Mouse (Mus musculus): ENCODE results near the gene Tmem266.

Tmem266 gene

DNA sequence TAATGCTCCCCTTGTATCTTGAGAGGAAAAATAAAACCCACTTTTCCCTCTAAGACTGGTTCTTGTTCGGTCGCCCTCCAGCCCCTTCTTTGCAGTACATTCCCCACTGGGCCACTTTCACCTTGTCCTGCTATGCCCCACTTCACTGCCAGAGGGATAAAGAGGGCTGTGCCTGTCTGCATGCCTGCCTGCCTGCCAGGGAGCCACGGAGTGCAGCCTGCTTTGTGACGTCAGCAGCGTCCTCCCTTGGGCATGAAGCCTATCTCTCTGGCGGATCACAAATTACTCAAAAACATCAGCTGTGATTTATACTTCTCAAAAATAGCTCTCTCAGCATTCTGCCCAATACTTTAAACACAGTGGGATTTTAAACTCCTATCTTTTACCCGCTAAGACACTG, 6.2 kb downstream of the Tmem266 start:
- peak; percentile 35 for DNase-seq

DNA sequence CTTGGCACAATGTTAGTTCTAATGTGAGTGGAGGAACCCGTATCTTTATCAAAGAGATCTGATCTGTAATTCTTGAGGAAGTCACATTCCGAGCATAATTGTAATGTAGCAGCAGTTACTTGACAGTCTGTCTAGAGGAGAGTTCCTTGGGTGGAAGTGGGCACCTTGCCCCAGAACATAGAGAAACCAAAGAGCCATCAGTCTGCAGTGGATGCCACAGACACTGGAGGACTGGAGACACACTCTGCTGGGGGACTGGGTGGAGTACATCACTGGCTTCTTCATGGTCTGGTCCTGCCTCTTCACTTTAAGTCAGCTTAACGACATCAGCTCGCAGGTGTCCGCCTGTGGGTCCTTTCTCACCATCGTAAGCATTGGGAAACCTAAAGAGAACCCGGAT, 17.5 kb downstream of the Tmem266 start:
- DNase-seq: no peak

DNA sequence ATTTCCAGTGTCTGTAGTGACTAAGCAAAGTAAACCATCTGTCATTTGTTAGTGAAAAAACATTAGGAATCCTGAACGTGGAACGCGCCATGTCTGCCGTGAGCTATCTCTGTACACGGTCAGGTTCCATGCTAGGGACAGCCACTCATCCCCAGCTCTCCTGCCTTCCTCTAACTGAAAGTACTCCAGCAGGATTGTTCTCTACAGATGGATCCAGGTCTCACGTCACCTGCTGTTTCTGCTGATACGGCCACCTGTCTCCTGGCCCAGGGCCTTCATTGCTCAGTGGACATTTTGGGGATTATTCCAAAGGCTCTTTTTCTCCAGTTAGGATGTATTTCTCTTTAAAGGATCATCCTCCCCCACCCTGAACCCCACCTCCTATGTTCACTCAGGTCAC, 18.6 kb downstream of the Tmem266 start:
- no peak for DNase-seq

DNA sequence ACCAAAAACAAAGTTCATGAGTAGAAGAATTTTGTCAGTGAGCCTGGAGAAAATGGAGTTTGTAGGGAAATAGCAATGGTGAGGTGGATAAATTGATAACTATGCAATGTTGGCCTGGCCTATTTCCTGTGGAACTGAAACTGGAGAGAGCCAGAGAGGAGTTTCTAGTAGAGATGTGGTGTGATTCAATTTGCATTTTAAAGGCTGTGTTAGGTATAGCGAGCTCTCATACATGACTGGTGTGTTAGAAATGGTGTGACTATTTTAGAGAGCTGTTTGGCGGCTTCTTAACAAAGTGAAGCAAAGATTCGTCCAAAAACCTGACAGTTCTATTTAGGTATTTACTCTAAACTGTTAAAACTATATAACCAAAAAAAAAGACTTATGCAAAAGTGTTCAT, 22.0 kb downstream of the Tmem266 start:
- no peak for DNase-seq

DNA sequence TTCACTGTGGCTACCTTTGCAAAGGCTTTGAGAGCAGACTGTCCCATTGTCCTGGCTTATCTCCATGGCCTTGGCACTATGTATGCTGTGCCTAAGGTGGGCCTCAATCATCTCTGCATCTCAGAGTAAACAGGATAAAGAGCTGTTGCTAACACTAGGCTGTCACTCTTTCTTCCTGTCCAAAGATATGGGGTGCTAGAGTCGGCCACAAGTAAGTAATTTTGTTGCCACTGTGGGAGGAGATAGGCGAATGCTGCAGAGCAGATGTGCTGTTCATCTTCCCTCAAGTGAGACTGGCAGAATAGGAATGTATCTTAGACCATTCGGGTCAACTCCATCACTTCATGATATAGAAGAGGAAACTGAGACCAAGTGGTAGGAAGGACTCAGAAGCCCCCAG, 28.0 kb downstream of the Tmem266 start:
- no peak for DNase-seq

DNA sequence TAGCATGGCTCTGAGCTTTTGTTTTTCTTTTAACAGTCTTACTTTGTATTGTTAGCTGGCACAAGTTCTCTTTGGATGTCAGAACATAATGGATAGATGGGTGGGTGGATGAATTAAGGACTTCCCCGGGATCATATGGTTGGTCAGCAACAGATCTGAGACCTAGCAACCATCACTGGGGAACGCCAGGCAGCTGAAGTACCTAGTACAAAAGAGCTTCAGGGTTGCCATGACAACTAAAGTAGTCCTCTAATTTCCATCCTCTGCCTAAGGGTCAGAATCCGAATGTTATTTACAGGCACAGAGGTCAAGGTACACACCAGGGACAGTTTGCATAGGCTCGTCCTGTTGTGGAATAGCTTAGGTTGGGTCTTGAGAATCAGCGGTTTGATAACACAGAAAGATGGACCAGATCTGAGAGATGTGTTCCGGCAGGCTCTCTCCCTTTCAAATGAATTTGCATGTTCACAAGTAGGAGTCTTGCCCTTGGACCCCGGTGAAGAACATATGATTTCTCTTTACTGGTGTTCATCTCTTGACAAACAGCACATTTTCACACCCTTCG, 28.6 kb downstream of the Tmem266 start:
- no peak for DNase-seq

DNA sequence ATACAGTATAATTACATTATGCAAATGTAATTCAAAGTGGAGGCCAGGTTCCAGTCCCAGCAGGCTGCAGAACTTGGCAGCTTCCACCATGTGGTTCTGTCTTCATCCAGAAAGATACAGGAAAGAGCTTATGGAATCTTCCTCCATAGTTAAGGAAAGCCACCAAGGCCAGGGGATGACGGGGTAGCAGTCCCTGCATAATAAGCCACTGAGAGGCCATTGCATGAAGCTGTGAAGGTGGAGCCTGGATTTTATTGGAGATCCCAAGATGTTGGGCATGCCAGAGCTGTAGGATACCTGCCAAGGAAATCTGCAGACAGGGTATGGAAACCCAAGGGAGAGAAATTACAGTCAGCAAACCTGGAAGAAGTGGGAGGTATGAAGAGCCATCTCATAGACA, 30.5 kb downstream of the Tmem266 start:
- DNase-seq: no peak

DNA sequence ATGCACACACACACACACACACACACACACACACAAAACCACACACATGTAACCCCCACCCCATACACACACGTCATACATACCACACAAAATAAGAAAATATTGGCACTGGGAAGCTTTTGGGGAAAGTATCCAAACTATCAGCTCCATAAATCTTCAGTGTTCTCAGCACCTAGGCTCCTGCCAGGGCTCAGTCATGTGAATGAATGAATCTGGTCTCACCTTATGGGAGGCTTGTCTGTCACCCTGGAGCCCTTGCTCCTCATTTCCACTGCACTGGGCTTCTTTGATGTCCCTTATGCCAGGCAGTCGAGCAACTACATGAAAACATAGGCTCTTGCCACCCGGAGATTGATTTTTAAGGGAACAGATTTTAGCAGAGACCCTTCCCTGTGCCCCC, 33.7 kb downstream of the Tmem266 start:
- DNase-seq: no peak

DNA sequence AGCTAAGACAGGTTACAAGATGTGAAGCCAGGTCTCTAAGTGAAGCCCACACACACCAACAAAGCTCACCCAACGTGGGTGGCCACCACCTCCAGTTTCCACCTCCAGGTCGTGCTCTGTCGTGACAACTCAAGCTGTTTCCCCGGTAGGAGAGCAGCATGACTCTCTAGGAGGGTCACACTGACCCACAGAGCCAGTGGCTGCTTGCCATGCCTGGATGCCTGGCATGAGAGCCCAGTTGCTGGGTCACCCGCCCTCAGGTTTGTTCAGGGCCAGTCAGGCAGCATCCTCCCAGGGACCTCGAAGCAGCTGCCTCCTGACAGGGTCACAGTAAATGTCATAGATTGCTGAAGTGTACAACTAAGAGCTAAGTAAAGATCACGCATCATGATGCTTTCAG, 34.1 kb downstream of the Tmem266 start:
- no peak for DNase-seq

DNA sequence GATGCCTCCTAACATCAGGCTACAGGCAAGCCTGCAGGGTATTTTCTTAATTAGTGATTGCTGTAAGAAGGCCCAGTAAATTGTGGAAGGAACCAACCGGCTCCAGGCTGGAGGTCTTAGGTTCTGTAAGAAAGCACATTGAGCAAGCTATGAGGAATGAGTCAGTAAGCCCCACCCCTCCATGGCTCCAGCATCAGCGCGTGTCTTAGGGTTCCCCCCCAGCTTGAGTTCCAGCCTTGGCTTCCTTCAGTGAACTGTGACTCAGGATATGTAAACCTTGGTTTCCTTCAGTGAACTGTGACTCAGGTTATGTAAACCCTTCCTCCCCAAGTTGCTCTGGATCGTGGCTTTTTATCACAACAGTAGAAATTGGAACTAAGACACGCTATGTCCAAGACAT, 35.3 kb downstream of the Tmem266 start:
- DNase-seq: no peak

DNA sequence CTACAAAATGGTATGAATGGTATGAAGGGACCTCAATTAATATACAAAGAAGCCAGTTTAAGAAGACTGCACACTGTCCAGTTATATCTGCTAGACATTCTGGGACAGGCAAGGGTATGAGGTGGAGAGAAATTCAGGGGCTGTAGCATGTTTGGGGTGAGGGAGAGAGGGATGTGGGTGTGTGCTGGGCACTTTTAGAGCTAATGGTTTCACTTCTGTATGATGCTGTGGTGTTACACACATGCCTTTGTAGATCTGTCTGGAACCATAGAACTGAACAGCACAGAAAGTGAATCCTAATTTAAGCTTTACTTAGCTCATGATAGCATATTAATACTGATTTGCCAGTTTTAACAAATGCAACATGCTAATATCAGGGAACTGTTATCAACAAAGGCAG, 37.0 kb downstream of the Tmem266 start:
- no peak for DNase-seq

DNA sequence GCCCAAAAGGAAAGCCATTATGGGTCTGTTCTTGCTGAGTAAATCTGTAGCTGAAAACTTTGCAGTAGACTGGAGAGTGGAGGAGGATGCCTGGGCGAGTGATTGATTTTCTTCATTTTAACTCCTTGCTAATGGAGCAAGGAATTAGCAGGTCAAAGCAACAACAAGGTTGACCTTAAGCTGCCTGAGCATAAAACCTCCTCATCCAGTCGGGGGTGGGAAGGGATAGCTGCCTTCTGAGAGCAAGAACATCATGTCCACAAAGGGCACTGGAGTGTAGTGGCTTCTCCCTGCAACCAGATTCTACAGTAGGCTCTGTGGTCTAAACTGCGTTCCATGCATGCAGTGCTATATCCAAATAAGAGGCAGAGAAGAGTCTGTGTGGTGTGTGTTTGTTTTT, 41.3 kb downstream of the Tmem266 start:
- no peak for DNase-seq

DNA sequence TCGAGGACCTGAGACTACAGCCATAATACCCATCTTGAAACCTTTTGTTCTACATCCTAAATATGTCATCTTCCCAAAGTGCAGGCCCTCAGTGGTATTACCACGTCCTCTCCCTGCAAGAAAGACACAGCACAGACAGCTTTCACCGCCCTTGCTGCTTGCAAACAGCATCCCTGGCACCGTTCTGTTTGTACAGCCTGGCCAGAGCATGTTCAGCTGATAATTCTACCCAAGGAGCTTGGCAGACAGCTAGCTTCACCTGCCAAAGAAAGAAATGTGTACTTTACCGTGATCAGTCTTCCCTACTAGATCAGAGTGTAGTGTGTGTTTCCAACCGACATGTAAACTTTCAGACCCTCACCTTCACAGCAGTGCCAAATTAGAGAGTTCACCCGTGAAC, 45.2 kb downstream of the Tmem266 start:
- no peak for DNase-seq

DNA sequence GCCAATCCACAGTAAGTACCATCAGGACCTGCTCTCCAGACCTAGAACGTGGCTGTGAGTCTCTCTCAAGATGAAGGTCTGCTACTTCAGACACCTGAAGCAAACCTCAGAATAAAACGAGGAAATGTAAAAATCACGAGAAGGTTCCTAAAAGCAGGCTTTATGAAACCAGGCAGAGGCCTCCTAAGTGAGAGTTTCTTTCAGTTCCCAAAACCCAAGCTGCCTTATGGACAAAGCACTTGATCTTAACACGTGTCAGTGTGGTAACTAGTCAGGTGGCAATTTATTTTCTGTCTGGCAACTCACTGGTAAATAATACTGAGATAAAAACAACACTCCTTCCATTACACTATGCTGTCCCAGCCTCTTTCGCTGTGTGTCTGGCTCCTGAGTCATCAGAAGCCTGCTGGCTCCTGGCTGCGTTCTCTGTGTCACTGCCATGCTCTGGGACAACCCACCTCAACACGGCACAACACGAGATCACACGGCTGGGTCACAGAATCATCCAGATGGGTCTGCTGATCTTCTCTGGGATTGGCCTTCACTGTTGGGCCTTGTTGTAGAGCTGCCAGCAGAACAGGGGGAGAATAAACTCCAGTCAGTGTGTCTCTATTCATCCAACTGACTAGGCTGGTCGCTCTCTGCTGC, 51.0 kb downstream of the Tmem266 start:
- DNase-seq: no peak

DNA sequence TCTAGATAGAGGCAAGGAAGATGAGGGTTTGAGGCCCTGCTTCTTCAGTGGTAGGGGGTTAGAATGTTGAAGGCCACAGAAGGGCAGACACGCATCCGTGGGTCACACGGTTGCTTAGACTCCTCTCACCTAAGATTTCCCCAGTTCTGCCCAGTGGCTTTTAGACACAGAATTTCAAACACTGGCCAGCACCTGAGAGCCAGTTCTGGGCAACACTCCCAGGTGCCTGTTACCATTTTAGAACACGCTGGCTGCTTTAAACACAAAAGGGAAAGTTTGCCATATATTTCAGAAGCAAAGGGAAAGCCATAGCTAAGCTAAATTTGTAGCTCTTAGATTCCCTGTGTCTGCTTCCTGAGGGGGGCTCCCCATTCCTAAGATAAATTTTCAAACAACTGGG, 54.7 kb downstream of the Tmem266 start:
- DNase-seq: no peak

DNA sequence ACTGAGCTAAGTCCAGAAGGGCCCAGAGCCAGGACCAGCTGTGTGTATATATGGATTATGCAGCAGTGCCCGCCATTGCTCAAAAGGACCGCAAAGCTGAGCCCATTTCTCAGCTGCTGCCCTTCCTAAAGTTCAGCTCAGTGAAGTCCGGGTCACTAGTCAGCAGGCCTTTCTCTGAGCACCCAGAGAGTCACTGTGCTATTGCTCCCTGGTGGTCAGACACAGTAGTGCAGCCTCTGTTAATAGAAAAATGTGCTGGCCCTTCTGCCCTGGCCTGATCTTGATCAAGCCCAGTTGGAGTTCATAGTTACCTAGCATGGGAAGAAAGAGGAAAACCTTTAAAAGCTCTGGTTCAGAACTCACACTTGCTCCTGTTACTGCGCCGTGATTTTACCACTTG, 55.7 kb downstream of the Tmem266 start:
- peak; percentile 50 for DNase-seq

DNA sequence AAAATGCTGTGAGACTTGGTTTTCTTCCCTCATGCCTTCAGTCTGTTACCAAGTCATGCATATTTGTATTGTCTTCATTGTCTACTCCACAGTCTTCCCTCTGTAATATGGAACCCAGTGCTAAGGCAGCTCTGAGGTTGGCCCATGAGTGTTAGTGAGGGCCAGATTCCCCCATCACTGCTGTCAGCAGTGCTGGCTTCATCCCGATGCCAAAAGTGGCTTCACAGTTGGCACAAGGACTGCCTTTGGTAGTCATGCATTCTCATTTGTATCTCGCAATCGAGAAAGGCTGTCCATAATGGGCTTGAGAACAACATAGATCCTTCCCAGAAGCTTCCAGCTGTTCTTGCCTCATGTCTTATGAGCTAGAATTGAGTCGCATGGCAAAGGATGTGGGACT, 59.4 kb downstream of the Tmem266 start:
- DNase-seq: no peak

DNA sequence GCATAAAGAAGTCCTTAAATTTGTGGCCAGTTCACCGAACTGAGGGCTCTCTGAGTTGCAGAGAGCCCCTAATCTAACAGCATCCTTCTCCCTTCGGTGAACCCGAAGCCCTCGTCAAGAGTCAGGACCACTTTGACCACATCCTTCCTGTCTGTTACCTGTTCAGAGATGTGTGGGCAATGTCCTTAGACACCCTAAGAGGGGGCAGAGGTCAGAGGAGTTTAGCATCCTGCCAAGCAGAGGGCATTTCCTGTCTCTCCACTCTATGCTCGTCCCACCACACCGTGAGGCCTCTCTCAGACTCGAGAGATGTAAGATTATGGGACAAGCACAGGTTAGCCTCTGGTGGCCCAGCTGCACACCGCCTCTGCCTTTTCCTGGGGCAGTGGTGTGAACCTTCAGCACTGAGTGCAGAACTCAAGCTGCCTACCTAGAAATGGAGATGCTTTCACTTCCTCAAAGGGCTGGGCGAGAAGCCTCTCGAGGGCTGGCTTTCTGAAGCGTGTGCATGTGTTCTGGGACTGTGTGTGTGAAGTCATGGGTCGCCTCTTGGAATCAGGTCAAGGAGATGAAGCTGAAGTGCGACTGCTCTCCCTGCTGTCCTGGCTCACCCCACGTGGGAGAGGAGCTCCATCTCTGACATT, 61.3 kb downstream of the Tmem266 start:
- no peak for DNase-seq

DNA sequence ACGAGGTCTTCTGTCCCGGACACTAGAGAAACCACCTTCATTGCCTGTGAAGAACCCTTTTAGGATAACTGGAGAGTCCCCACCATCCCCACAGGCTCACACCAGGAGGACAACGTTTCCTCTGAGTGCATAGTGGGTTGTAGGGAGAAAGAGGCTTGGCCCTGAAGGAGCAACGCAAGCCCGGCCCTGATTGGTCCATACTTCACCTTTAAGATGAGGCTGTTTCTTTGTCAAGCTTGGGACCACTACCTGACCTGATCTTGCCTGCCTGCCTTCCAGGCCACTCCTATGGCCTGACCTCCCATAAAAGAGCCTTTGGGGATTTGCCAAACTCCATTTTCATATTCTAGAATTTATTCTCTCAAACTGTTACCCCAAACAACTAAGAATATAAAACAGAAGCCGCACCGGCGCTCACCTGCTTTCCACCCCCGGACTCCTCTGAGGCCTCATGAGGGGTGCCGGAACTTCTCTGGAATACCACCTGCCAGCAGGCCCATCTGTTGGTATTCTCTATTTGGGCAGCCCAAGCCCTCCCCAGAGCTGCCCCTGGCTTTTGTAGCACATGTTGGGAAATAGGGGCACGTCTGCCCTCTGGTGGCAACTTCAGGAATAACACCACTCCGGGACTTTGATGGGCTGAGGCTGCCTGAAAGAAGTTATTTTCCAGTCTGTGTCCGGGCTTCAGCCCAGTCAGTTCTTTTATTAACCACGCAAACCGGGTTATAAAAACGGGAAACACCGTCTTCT, 65.4 kb downstream of the Tmem266 start:
- peak; percentile 82 for DNase-seq

DNA sequence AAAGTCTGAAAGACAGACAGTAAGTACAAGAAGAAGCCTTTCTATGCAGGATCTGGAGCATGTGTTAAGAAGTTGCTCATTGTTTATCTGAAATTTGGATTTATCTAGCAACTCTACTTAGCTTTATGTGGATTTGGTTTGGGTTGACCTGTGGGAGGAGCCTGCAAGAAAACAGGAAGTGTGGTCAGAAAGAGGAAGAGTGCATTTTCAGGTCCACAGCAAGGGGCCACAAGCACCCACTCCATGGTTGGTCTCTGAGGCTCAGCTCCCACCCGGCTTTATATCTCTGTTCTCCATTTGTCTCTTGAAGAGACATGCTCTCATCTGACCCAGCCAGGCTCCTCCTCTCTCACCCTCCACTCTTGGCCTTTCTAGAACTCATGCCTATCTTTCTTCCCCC, 68.9 kb downstream of the Tmem266 start:
- no peak for DNase-seq

DNA sequence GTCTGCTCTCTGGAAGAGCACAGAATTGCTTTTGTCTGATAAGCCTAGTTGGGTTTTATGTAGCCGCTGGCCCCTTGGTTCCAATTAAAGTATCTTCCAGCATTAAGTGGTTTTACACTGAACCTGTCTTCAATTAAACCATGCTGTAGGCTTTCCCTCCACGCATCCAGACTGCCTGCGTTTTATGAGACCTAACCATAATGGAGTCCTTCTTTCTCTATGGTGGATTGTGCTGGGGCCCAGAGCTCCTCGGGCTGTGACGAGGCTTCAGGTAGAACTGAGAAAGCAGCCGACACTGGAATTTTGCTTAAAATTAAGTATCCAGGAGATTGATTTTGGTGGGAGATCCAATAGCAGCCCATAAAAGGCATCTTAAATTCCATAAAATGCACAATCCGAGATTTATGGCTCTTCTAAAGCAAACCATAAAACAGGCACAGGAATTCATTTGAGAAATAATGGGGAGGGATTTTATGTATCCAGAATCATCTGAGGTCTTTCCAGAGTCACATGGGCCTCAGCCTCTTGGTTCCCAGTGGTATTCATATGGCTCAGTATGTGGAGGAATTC, 72.4 kb downstream of the Tmem266 start:
- DNase-seq: no peak

DNA sequence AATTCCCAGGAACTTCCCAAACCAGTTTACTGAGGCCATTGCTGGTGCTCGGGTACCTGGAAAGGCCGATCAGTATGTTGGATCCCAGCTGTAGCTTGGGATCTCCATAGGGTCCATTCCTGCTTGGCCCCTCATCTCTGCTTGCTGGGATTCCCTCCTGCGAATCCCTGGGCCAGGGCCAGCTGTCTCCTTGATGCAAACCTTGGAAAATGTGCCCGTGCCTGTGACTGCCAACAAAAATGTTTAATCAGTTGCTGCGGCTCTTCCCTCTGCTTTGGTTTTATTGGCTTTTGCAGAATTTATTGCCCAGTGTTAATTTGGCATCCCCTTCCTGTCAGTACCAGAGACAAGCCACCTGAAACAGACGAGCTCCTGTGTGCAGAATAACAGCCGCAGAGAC, 75.6 kb downstream of the Tmem266 start:
- DNase-seq: no peak

DNA sequence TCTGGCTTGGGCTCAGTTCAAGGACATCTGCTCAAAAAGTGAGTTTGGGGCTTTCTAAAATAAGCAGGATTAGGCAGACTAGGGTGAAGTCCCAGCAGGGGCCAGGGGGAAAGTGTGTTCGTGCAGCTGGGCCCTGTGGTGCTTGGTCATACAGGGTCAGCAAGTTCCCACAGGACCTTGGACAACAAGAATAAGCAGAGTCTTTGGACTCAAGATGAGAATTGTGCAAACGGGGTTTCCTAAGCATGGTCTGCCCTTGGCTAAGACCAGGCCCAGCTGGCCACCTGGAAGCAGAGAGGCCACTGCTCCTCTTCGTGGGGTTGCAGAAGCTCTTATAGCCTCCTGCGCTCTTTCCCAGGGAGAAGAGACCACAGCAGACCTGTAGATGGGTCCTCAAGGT, 77.5 kb downstream of the Tmem266 start:
- no peak for DNase-seq

Measured in right cerebral cortex, postnatal 14 days (tissue).